Mouse (Mus musculus): ENCODE results near the gene Hist1h2bc. TPM values are rescaled to one million over a fixed set of nuclear protein-coding genes. Genes with fewer than 3 reads are reported as not detected.

Gene Hist1h2bc
- polyA plus RNA-seq, 1 experiment from 2014 or later: 115 TPM

GRCm38 (mm10) chr13:23740256-23740840 lies 56.3 kb downstream of the Hist1h2bc start:
- no peak for DNase-seq (ENCODE audit: low spot score)
- Histone ChIP-seq H3K9me3 (ENCODE audit: control insufficient read depth, low read length) (no peaks in the 10 kb centered on the region), H3K27me3 (ENCODE audit: control insufficient read depth, insufficient read depth, low read length) (no peaks in the 10 kb centered on the region), H3K4me1 (replicated peaks; ENCODE audit: control insufficient read depth, insufficient read depth) (no peaks in the 10 kb centered on the region), H3K36me3 (ENCODE audit: control insufficient read depth, insufficient read depth, low read length) (no peaks in the 10 kb centered on the region), H3K4me2 (replicated peaks; ENCODE audit: low read depth) (peak overlapping the region; percentile 84), H3K27ac (replicated peaks) (peak overlapping the region; percentile 96), H3K9ac (ENCODE audit: low read length) (peak overlapping the region; percentile 88), H3K4me3 (ENCODE audit: low read depth, low read length) (peak overlapping the region; percentile 55)
- 14% methylated on average over 13 of the region's 13 CpGs for WGBS
- TF ChIP-seq EP300 (optimal IDR thresholded peaks at IDR 0.05) (no peak), CTCF (IDR thresholded peaks at IDR 0.05; ENCODE audit: low read depth) (no peak)
- ATAC-seq (ENCODE audit: low FRiP score, low TSS enrichment): no peak

GRCm38 (mm10) chr13:23740910-23741309 lies 56.9 kb downstream of the Hist1h2bc start:
- TF ChIP-seq CTCF (IDR thresholded peaks at IDR 0.05; ENCODE audit: low read depth) (no peak), EP300 (optimal IDR thresholded peaks at IDR 0.05) (no peak)
- no peaks in the 10 kb centered on the region for H3K4me1 ChIP-seq (replicated peaks; ENCODE audit: control insufficient read depth, insufficient read depth)
- no peak overlapping the region for H3K9ac ChIP-seq (ENCODE audit: low read length)
- WGBS: 46% methylated on average over 5 of the region's 5 CpGs
- DNase-seq (ENCODE audit: low spot score) (no peak), ATAC-seq (ENCODE audit: low FRiP score, low TSS enrichment) (no peak)
- H3K27ac ChIP-seq (replicated peaks): no peak overlapping the region
- no peaks in the 10 kb centered on the region for H3K36me3 ChIP-seq (ENCODE audit: control insufficient read depth, insufficient read depth, low read length)
- no peaks in the 10 kb centered on the region for H3K27me3 ChIP-seq (ENCODE audit: control insufficient read depth, insufficient read depth, low read length)
- H3K9me3 ChIP-seq (ENCODE audit: control insufficient read depth, low read length): no peaks in the 10 kb centered on the region
- peak overlapping the region; percentile 84; the same call in 1 of the 2 replicates for H3K4me2 ChIP-seq (replicated peaks; ENCODE audit: low read depth)
- no peak overlapping the region for H3K4me3 ChIP-seq (ENCODE audit: low read depth, low read length)

- H3K27ac ChIP-seq (replicated peaks): no peak overlapping the region
- no peak for ATAC-seq (ENCODE audit: low FRiP score, low TSS enrichment)
These were observed 58.0 kb downstream of the Hist1h2bc start for GRCm38 (mm10) chr13:23742007-23742406.

More at GRCm38 (mm10) chr13:23742007-23742406, 58.0 kb downstream of the Hist1h2bc start:
- Histone ChIP-seq H3K27me3 (ENCODE audit: control insufficient read depth, insufficient read depth, low read length) (no peaks in the 10 kb centered on the region), H3K4me1 (replicated peaks; ENCODE audit: control insufficient read depth, insufficient read depth) (no peaks in the 10 kb centered on the region), H3K4me2 (replicated peaks; ENCODE audit: low read depth) (no peak overlapping the region), H3K9me3 (ENCODE audit: control insufficient read depth, low read length) (no peaks in the 10 kb centered on the region), H3K4me3 (ENCODE audit: low read depth, low read length) (no peak overlapping the region), H3K9ac (ENCODE audit: low read length) (no peak overlapping the region), H3K36me3 (ENCODE audit: control insufficient read depth, insufficient read depth, low read length) (no peaks in the 10 kb centered on the region)
- TF ChIP-seq CTCF (IDR thresholded peaks at IDR 0.05; ENCODE audit: low read depth) (no peak), EP300 (optimal IDR thresholded peaks at IDR 0.05) (no peak)
- no peak for DNase-seq (ENCODE audit: low spot score)

Small RNA genes lying within 50 kb of the gene (microRNA-seq; reads per million reads assigned to microRNA genes)
- gene Gm44350: not detected

Other genes with a start within 250 kb of the Hist1h2bc start
- gene Btn1a1, start 218.3 kb upstream of the Hist1h2bc start, polyA plus RNA-seq (2015; fragmentation: Nextera tagmentation; extraction: Ambion mirVana): 0.05 TPM in 1 of 2 replicates, not detected in the other
- gene Btn2a2, start 195.3 kb upstream of the Hist1h2bc start, polyA plus RNA-seq (2015; fragmentation: Nextera tagmentation; extraction: Ambion mirVana): 0.04 and 0.07 TPM in 2 replicates
- gene Hist1h4h, start 153.1 kb upstream of the Hist1h2bc start, polyA plus RNA-seq (2015; fragmentation: Nextera tagmentation; extraction: Ambion mirVana): 13.7 and 18.3 TPM in 2 replicates
- 4.5 and 8.9 TPM in 2 replicates for gene Hist1h2af, start 150.3 kb upstream of the Hist1h2bc start, polyA plus RNA-seq (2015; fragmentation: Nextera tagmentation; extraction: Ambion mirVana)
- gene Hist1h3g, start 148.8 kb upstream of the Hist1h2bc start, polyA plus RNA-seq (2015; fragmentation: Nextera tagmentation; extraction: Ambion mirVana): 2.3 and 3.4 TPM in 2 replicates
- gene Hist1h2bh, start 140.8 kb upstream of the Hist1h2bc start, polyA plus RNA-seq (2015; fragmentation: Nextera tagmentation; extraction: Ambion mirVana): 0.30 and 0.62 TPM in 2 replicates
- gene Hist1h3f, start 140.1 kb upstream of the Hist1h2bc start, polyA plus RNA-seq (2015; fragmentation: Nextera tagmentation; extraction: Ambion mirVana): 0.51 and 0.78 TPM in 2 replicates
- gene Hist1h4f, start 132.6 kb upstream of the Hist1h2bc start, polyA plus RNA-seq (2015; fragmentation: Nextera tagmentation; extraction: Ambion mirVana): 0.38 TPM in 1 of 2 replicates, not detected in the other
- 0.22 and 0.34 TPM in 2 replicates for gene Hist1h1d, start 130.9 kb upstream of the Hist1h2bc start, polyA plus RNA-seq (2015; fragmentation: Nextera tagmentation; extraction: Ambion mirVana)
- 1.6 and 3.3 TPM in 2 replicates for gene Hist1h3e, start 121.8 kb upstream of the Hist1h2bc start, polyA plus RNA-seq (2015; fragmentation: Nextera tagmentation; extraction: Ambion mirVana)
- gene Hist1h2ae, start 113.0 kb upstream of the Hist1h2bc start, polyA plus RNA-seq (2015; fragmentation: Nextera tagmentation; extraction: Ambion mirVana): 15.3 and 29.5 TPM in 2 replicates
- 4.9 and 10.5 TPM in 2 replicates for gene Hist1h2bg, start 112.8 kb upstream of the Hist1h2bc start, polyA plus RNA-seq (2015; fragmentation: Nextera tagmentation; extraction: Ambion mirVana)
- 1.1 and 3.2 TPM in 2 replicates for gene Hist1h2bf, start 110.0 kb upstream of the Hist1h2bc start, polyA plus RNA-seq (2015; fragmentation: Nextera tagmentation; extraction: Ambion mirVana)
- gene Hist1h2ad, start 109.8 kb upstream of the Hist1h2bc start, polyA plus RNA-seq (2015; fragmentation: Nextera tagmentation; extraction: Ambion mirVana): 0.67 and 0.79 TPM in 2 replicates
- 1.7 and 4.2 TPM in 2 replicates for gene Hist1h3d, start 108.4 kb upstream of the Hist1h2bc start, polyA plus RNA-seq (2015; fragmentation: Nextera tagmentation; extraction: Ambion mirVana)
- gene Hist1h4d, start 102.6 kb upstream of the Hist1h2bc start, polyA plus RNA-seq (2015; fragmentation: Nextera tagmentation; extraction: Ambion mirVana): 32.0 and 48.7 TPM in 2 replicates
- 0.64 and 0.73 TPM in 2 replicates for gene Hist1h2be, start 63.1 kb upstream of the Hist1h2bc start, polyA plus RNA-seq (2015; fragmentation: Nextera tagmentation; extraction: Ambion mirVana)
- 5.9 and 9.1 TPM in 2 replicates for gene Hist1h1e, start 61.6 kb upstream of the Hist1h2bc start, polyA plus RNA-seq (2015; fragmentation: Nextera tagmentation; extraction: Ambion mirVana)
- 0.57 and 0.74 TPM in 2 replicates for gene Hist1h2ac, start 251 bp upstream of the Hist1h2bc start, polyA plus RNA-seq (2015; fragmentation: Nextera tagmentation; extraction: Ambion mirVana)
- gene Hist1h1t, start 11.6 kb downstream of the Hist1h2bc start, polyA plus RNA-seq (2015; fragmentation: Nextera tagmentation; extraction: Ambion mirVana): not detected in 2 replicates
- gene Hist1h4c, start 14.3 kb downstream of the Hist1h2bc start, polyA plus RNA-seq (2015; fragmentation: Nextera tagmentation; extraction: Ambion mirVana): 2.1 and 3.2 TPM in 2 replicates
- 11.2 and 12.9 TPM in 2 replicates for gene Hfe, start 26.7 kb downstream of the Hist1h2bc start, polyA plus RNA-seq (2015; fragmentation: Nextera tagmentation; extraction: Ambion mirVana)
- 96.1 and 104 TPM in 2 replicates for gene Hist1h1c, start 54.6 kb downstream of the Hist1h2bc start, polyA plus RNA-seq (2015; fragmentation: Nextera tagmentation; extraction: Ambion mirVana)
- gene Hist1h3c, start 61.4 kb downstream of the Hist1h2bc start, polyA plus RNA-seq (2015; fragmentation: Nextera tagmentation; extraction: Ambion mirVana): 1.2 and 1.8 TPM in 2 replicates
- gene Hist1h2bb, start 62.5 kb downstream of the Hist1h2bc start, polyA plus RNA-seq (2015; fragmentation: Nextera tagmentation; extraction: Ambion mirVana): 0.40 and 0.91 TPM in 2 replicates
- 7.3 and 15.7 TPM in 2 replicates for gene Hist1h2ab, start 66.9 kb downstream of the Hist1h2bc start, polyA plus RNA-seq (2015; fragmentation: Nextera tagmentation; extraction: Ambion mirVana)
- gene Hist1h3b, start 68.1 kb downstream of the Hist1h2bc start, polyA plus RNA-seq (2015; fragmentation: Nextera tagmentation; extraction: Ambion mirVana): 3.9 and 6.7 TPM in 2 replicates
- 0.46 and 2.0 TPM in 2 replicates for gene Hist1h4b, start 72.8 kb downstream of the Hist1h2bc start, polyA plus RNA-seq (2015; fragmentation: Nextera tagmentation; extraction: Ambion mirVana)
- 0.34 and 0.80 TPM in 2 replicates for gene Hist1h4a, start 77.0 kb downstream of the Hist1h2bc start, polyA plus RNA-seq (2015; fragmentation: Nextera tagmentation; extraction: Ambion mirVana)
- 1.9 and 3.7 TPM in 2 replicates for gene Hist1h3a, start 78.2 kb downstream of the Hist1h2bc start, polyA plus RNA-seq (2015; fragmentation: Nextera tagmentation; extraction: Ambion mirVana)
- gene Hist1h1a, start 79.5 kb downstream of the Hist1h2bc start, polyA plus RNA-seq (2015; fragmentation: Nextera tagmentation; extraction: Ambion mirVana): 0.64 and 1.4 TPM in 2 replicates
- gene Trim38, start 85.7 kb downstream of the Hist1h2bc start, polyA plus RNA-seq (2015; fragmentation: Nextera tagmentation; extraction: Ambion mirVana): 0.18 and 0.29 TPM in 2 replicates
- 0.59 and 0.61 TPM in 2 replicates for gene Slc17a2, start 122.8 kb downstream of the Hist1h2bc start, polyA plus RNA-seq (2015; fragmentation: Nextera tagmentation; extraction: Ambion mirVana)
- gene Slc17a3, start 155.2 kb downstream of the Hist1h2bc start, polyA plus RNA-seq (2015; fragmentation: Nextera tagmentation; extraction: Ambion mirVana): not detected in 2 replicates
- gene Slc17a1, start 183.6 kb downstream of the Hist1h2bc start, polyA plus RNA-seq (2015; fragmentation: Nextera tagmentation; extraction: Ambion mirVana): not detected in 2 replicates
- gene Slc17a4, start 230.8 kb downstream of the Hist1h2bc start, polyA plus RNA-seq (2015; fragmentation: Nextera tagmentation; extraction: Ambion mirVana): 0.07 and 0.21 TPM in 2 replicates
- not detected in 2 replicates for gene Hist1h2ba, start 250.0 kb downstream of the Hist1h2bc start, polyA plus RNA-seq (2015; fragmentation: Nextera tagmentation; extraction: Ambion mirVana)

All from stomach, postnatal 0 days (tissue).